Mouse (Mus musculus) hindbrain, embryonic 15.5 days (tissue): Measurements from ENCODE around the gene Aqp7. TPM values are rescaled to one million over a fixed set of nuclear protein-coding genes. Genes with fewer than 3 reads are reported as not detected.

Source experiments
- ATAC-seq: fragments of 200-750 bp; cut with Nextera tagmentation; 2 replicates; pipeline ENCODE4 v1.8.0; 2017; ENCODE audit warnings: low read depth, moderate number of reproducible peaks, moderate TSS enrichment; ENCODE audit not compliant: low FRiP score
- H3K27ac ChIP-seq: fragments of 300-500 bp; sonication (generic); replicated peaks from 2 replicates; pipeline ENCODE4 v1.5.1; 2015; ENCODE audit warnings: mild to moderate bottlenecking, inconsistent platforms
- H3K27me3 ChIP-seq: fragments of 300-500 bp; sonication (generic); 2 replicates; pipeline ENCODE4 v1.6.1; 2015; ENCODE audit warnings: control low read depth, inconsistent platforms
- H3K36me3 ChIP-seq: fragments of 300-500 bp; sonication (generic); 2 replicates; pipeline ENCODE4 v1.6.1; 2015; ENCODE audit warnings: control low read depth, inconsistent platforms
- H3K4me1 ChIP-seq: fragments of 300-500 bp; sonication (generic); replicated peaks from 2 replicates; pipeline ENCODE4 v1.6.1; 2015; ENCODE audit warnings: control low read depth, inconsistent platforms
- H3K4me2 ChIP-seq: fragments of 300-500 bp; sonication (generic); 2 replicates; pipeline ENCODE4 v1.6.1; 2015; ENCODE audit warnings: moderate library complexity, mild to moderate bottlenecking, inconsistent platforms
- H3K4me3 ChIP-seq: fragments of 300-500 bp; sonication (generic); 2 replicates; pipeline ENCODE4 v1.5.1; 2015; ENCODE audit warnings: mild to moderate bottlenecking, inconsistent platforms
- H3K9ac ChIP-seq: fragments of 300-500 bp; sonication (generic); 2 replicates; pipeline ENCODE4 v1.6.1; 2015; ENCODE audit warnings: inconsistent platforms
- H3K9me3 ChIP-seq: fragments of 300-500 bp; sonication (generic); 2 replicates; pipeline ENCODE4 v1.6.1; 2016; ENCODE audit warnings: control low read depth, inconsistent platforms
- WGBS: fragments of 180-500 bp; shearing (Covaris S2); methylation state at CpG from one replicate; pipeline ENCODE4 v1.1.7; 2015; 5-methylcytosine and 5-hydroxymethylcytosine counted together
- polyA plus RNA-seq: library from polyadenylated mRNA; unstranded; fragments of >200 nt; fragmentation: Nextera tagmentation; extraction: Ambion mirVana; gene quantifications from 2 replicates; pipeline ENCODE4 v1.2.1, GENCODE M21; 2015

Aqp7 gene
- polyA plus RNA-seq, 1 experiment from 2014 or later: not detected

DNA sequence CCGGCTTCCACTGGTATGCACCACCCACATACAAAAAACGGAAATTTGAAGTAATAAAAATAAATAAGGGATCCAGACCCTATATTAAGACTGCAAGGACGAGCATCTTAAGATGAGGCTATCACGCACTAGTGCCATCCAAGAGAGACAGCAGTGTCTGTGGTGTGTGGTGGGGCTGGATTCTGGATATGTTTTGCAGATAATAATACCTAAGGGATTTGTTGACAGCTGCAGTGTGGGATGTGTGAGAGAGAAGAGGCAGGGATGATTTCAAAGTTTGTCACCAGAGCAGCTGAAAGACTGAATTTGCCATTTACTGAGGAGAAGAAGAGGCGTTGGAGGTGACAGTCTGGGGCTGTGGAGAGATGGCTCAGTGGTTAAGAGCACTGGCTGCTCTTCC lies 18.6 kb downstream of the Aqp7 start:
- peaks cover 16% of the 10 kb centered on the region; the same call in 1 of the 2 replicates for H3K36me3 ChIP-seq
- ATAC-seq: no peak
- H3K27me3 ChIP-seq: no peaks in the 10 kb centered on the region
- H3K4me1 ChIP-seq: no peaks in the 10 kb centered on the region
- no peak overlapping the region for H3K4me2 ChIP-seq
- no peak overlapping the region for H3K4me3 ChIP-seq
- no peaks in the 10 kb centered on the region for H3K9me3 ChIP-seq
- 87% methylated on average over 5 of the region's 5 CpGs for WGBS
- H3K9ac ChIP-seq: no peak overlapping the region
- H3K27ac ChIP-seq: no peak overlapping the region

- Histone ChIP-seq H3K27ac (no peak overlapping the region), H3K4me3 (no peak overlapping the region), H3K36me3 (peaks cover 23% of the 10 kb centered on the region), H3K4me1 (no peaks in the 10 kb centered on the region), H3K9ac (no peak overlapping the region), H3K27me3 (no peaks in the 10 kb centered on the region), H3K4me2 (no peak overlapping the region), H3K9me3 (no peaks in the 10 kb centered on the region)
- WGBS: 85% methylated on average over 4 of the region's 4 CpGs
- no peak for ATAC-seq
These were observed 19.7 kb downstream of the Aqp7 start for GRCm38 (mm10) chr4:41028272-41028671.

GRCm38 (mm10) chr4:41027872-41028271 lies 20.1 kb downstream of the Aqp7 start:
- Histone ChIP-seq H3K4me3 (no peak overlapping the region), H3K27ac (no peak overlapping the region), H3K4me2 (no peak overlapping the region), H3K4me1 (no peaks in the 10 kb centered on the region), H3K27me3 (no peaks in the 10 kb centered on the region), H3K36me3 (peaks cover 23% of the 10 kb centered on the region), H3K9ac (no peak overlapping the region), H3K9me3 (no peaks in the 10 kb centered on the region)
- 92% methylated on average over 3 of the region's 3 CpGs for WGBS
- no peak for ATAC-seq

DNA sequence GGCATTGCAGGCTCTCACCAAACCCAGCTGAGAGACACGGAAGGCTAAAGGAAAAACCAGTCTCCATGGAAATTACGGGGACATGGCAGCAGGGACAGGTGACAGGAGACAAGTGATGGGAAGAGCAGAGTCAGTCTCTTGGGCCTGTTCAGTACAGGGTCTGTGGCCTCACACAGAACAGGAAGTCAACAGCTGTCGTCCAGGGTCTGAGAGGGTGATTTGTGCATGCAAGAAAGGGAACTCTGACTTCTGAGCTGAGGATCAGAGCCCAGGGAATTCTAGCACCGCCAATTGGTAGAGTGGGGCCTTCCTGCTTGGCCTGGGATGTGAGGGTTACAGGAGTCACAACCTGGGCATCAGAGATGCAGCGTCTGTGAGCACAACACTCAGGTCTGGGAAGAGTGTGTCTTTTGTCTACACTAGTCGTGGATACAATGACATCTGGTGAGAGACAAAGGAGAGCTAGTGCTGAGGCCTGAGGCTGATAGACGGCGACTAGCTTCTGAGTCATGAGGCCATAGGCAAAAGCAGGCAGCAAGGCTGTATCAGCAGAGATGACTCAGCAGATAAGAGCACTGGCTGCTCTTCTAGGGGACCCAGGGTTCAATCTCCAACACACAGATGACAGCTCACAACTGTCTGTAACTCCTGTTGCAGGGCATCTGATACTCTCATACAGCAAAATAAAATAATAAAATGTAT lies 21.7 kb downstream of the Aqp7 start:
- no peak overlapping the region for H3K4me3 ChIP-seq
- 61% methylated on average over 8 of the region's 8 CpGs for WGBS
- H3K27me3 ChIP-seq: no peaks in the 10 kb centered on the region
- no peak overlapping the region for H3K4me2 ChIP-seq
- no peak for ATAC-seq
- H3K9ac ChIP-seq: no peak overlapping the region
- no peaks in the 10 kb centered on the region for H3K4me1 ChIP-seq
- peaks cover 36% of the 10 kb centered on the region for H3K36me3 ChIP-seq
- no peak overlapping the region for H3K27ac ChIP-seq
- no peaks in the 10 kb centered on the region for H3K9me3 ChIP-seq

DNA sequence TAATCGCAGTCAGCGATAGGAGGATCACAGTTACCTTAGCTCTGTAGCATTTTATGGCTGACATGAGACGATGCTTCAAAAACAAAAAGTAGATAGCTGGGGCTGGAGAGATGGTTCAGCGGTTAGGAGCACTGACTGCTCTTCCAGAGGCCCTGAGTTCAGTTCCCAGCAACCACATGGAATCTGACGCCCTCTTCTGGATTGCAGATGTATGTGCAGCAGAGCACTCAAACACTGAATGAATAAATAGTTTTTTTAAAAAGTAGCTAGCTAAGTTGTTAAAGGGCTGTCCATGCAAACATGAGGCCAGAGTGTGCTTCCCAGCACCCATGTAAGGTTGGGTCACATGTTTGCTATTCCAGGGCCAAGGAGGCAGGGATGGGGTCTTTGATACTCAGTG lies 26.8 kb downstream of the Aqp7 start:
- 88% methylated on average over 5 of the region's 5 CpGs for WGBS

DNA sequence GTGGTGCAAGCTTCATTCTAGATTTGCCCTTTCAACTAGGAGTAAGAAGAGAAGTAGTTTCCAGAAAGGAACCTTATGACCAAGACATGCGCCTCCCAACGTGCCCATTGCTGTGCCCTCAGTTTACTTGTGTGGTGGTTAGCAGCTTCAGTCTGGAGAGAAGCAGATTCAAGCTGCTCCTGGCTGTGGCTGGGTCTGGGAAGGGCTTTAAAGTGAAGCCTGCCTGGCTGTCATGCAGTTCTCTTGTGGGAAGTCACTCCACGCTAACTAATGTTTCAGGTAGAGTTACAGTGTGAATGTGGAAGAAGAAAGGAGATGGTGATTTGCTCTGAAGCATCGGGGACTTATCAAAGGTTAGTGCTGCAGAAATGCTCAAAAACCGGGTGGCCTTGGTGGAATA lies 32.1 kb downstream of the Aqp7 start:
- no peak for ATAC-seq
- H3K27ac ChIP-seq: no peak overlapping the region
- no peak overlapping the region for H3K4me3 ChIP-seq
- H3K9me3 ChIP-seq: no peaks in the 10 kb centered on the region
- no peak overlapping the region for H3K4me2 ChIP-seq
- peaks cover 53% of the 10 kb centered on the region for H3K36me3 ChIP-seq
- WGBS: 95% methylated on average over 5 of the region's 5 CpGs
- no peaks in the 10 kb centered on the region for H3K4me1 ChIP-seq
- no peak overlapping the region for H3K9ac ChIP-seq
- no peaks in the 10 kb centered on the region for H3K27me3 ChIP-seq

More for the DNA sequence above, 26.8 kb downstream of the Aqp7 start:
- Histone ChIP-seq H3K4me1 (no peaks in the 10 kb centered on the region), H3K27me3 (no peaks in the 10 kb centered on the region), H3K9me3 (no peaks in the 10 kb centered on the region), H3K4me3 (no peak overlapping the region), H3K27ac (no peak overlapping the region), H3K9ac (no peak overlapping the region), H3K4me2 (no peak overlapping the region), H3K36me3 (peaks cover 46% of the 10 kb centered on the region)
- ATAC-seq: no peak

GRCm38 (mm10) chr4:41013351-41013750 lies 34.6 kb downstream of the Aqp7 start:
- WGBS: 96% methylated on average over 3 of the region's 3 CpGs
- no peaks in the 10 kb centered on the region for H3K27me3 ChIP-seq
- no peaks in the 10 kb centered on the region for H3K9me3 ChIP-seq
- no peak overlapping the region for H3K4me3 ChIP-seq
- no peak overlapping the region for H3K9ac ChIP-seq
- no peak overlapping the region for H3K27ac ChIP-seq
- H3K4me1 ChIP-seq: no peaks in the 10 kb centered on the region
- H3K36me3 ChIP-seq: peaks cover 71% of the 10 kb centered on the region
- H3K4me2 ChIP-seq: no peak overlapping the region
- ATAC-seq: no peak

GRCm38 (mm10) chr4:41000842-41001639 lies 46.9 kb downstream of the Aqp7 start:
- Histone ChIP-seq H3K4me3 (no peak overlapping the region), H3K9ac (no peak overlapping the region), H3K9me3 (no peaks in the 10 kb centered on the region), H3K4me1 (no peaks in the 10 kb centered on the region), H3K27me3 (no peaks in the 10 kb centered on the region), H3K36me3 (peaks cover 89% of the 10 kb centered on the region), H3K27ac (no peak overlapping the region), H3K4me2 (no peak overlapping the region)
- WGBS: 94% methylated on average over 9 of the region's 9 CpGs
- no peak for ATAC-seq

DNA sequence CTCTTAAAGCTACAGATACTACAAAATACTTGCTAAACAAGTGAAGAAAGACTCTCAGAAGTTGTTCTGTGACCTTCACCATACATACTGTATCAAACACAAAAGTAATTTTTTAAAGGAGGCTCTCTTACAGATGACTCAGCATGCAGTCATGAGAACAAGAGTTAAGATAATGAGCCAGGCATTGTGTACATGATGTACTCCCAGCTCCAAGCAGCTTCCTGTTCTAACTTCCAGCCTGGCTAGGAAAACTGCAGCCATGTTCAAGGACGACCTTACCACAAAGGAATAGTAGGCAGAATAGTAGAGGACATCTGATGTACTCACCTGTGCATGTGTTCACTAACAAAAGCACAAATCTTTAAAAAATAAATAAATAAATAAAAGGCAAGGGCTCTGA lies 47.7 kb downstream of the Aqp7 start:
- Histone ChIP-seq H3K27ac (no peak overlapping the region), H3K36me3 (peaks cover 94% of the 10 kb centered on the region), H3K9me3 (no peaks in the 10 kb centered on the region), H3K27me3 (no peaks in the 10 kb centered on the region), H3K4me1 (no peaks in the 10 kb centered on the region), H3K4me2 (no peak overlapping the region), H3K4me3 (no peak overlapping the region), H3K9ac (no peak overlapping the region)
- no peak for ATAC-seq
- 85% methylated on average over 1 of the region's 1 CpGs for WGBS

GRCm38 (mm10) chr4:40997916-40998315 lies 50.0 kb downstream of the Aqp7 start:
- H3K27me3 ChIP-seq: no peaks in the 10 kb centered on the region
- no peak overlapping the region for H3K9ac ChIP-seq
- H3K27ac ChIP-seq: no peak overlapping the region
- H3K4me1 ChIP-seq: no peaks in the 10 kb centered on the region
- no peak overlapping the region for H3K4me3 ChIP-seq
- H3K36me3 ChIP-seq: peaks cover 90% of the 10 kb centered on the region
- no peak overlapping the region for H3K4me2 ChIP-seq
- 95% methylated on average over 4 of the region's 4 CpGs for WGBS
- ATAC-seq: no peak
- H3K9me3 ChIP-seq: no peaks in the 10 kb centered on the region

DNA sequence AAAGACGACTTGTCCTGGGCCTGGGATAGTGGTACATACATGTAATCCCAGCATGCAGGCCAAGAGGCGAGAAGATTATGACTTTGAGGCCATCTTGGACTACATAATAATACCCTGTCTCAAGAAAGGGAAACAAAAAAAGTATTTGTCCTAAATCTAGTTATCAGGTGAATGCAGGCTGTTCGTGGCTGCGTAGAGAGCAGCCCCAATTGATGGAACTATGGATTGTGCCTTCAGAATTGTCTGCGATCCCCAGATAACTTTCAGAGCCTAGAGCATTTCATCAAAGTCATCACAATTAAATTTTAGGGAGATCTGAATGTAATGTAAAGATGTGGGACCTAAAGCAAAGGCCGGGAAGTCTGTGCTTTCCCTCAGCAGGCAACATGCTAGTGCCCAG lies 51.6 kb downstream of the Aqp7 start:
- Histone ChIP-seq H3K4me2 (no peak overlapping the region), H3K9ac (no peak overlapping the region), H3K36me3 (peaks cover 92% of the 10 kb centered on the region), H3K4me3 (no peak overlapping the region), H3K4me1 (no peaks in the 10 kb centered on the region), H3K27ac (no peak overlapping the region), H3K9me3 (no peaks in the 10 kb centered on the region), H3K27me3 (no peaks in the 10 kb centered on the region)
- no peak for ATAC-seq
- 93% methylated on average over 6 of the region's 6 CpGs for WGBS

- H3K27ac ChIP-seq: no peak overlapping the region
- no peak overlapping the region for H3K9ac ChIP-seq
- H3K27me3 ChIP-seq: no peaks in the 10 kb centered on the region
- 90% methylated on average over 6 of the region's 6 CpGs for WGBS
- no peak overlapping the region for H3K4me2 ChIP-seq
- no peaks in the 10 kb centered on the region for H3K9me3 ChIP-seq
- no peak for ATAC-seq
- no peaks in the 10 kb centered on the region for H3K4me1 ChIP-seq
- no peak overlapping the region for H3K4me3 ChIP-seq
- peaks cover 88% of the 10 kb centered on the region for H3K36me3 ChIP-seq
These were observed 58.3 kb downstream of the Aqp7 start for GRCm38 (mm10) chr4:40989633-40990032.
